Mouse (Mus musculus): ENCODE results near the gene Slc27a4.

DNA sequence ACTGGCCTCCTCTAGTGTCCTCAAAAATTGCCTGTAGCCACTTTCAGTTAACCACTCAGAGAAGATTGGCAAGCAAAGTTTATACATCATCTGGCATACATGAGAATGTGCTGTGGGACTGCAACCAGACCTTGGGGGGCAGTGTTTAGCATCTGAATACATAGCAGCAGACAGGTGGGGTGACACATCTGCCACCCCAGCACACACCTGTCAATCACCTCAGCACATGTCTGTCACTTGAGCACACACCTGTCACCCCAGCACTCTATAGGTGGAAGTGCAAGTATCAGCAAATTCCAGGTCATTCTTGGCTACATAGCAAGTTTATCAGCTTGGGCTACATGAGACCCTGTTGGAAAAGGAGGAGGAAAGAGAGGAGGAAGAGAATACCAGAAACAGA lies 46.7 kb upstream of the Slc27a4 start:
- no peak for TF ChIP-seq CTCF (conservative IDR thresholded peaks at IDR 0.05; ENCODE audit: insufficient read depth, insufficient read length, low read depth, low read length)
- TF ChIP-seq POLR2A (IDR thresholded peaks at IDR 0.05; ENCODE audit: low read depth, low read length) = no peak

Measured in kidney, adult 2 months (tissue).